Mouse (Mus musculus) spleen, embryonic (tissue): ENCODE measurements at regions not wholly inside any gene's neighbourhood (a gene's known extent, or its start where the extent isn't known, plus 50 kb on each side); places are given as distances from the start of the nearest gene placed in this dataset.

Experiments used
- CTCF ChIA-PET: fragments of 350-600 bp; sonication (Branson Sonifier 250); formaldehyde crosslinking; loops from one replicate; lab custom pipeline; 2022; lab: Charles Lee

DNA sequence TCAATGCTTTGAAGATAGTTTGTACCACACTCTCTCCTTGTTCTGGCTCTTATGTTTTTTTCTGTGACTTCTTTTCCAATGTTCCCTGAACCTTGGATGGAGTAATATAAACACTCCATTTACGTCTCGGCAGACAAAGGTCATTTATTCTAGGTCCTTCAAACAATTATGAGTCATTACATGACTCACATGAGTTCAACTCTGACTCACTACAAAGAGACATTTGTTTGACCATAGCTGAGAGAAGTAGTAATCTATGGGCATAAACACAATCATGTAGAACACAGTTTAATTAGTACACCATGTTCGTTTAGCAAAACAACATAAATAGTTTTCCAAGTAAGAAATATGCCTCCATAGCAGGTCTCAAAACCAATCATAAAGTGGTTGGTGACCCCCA, 59.6 kb upstream of the Hmgcll1 start:
- CTCF ChIA-PET: no interaction called here

GRCm38 (mm10) chr9:75956370-75956769, 58.3 kb upstream of the Hmgcll1 start:
- CTCF ChIA-PET: no interaction called here

DNA sequence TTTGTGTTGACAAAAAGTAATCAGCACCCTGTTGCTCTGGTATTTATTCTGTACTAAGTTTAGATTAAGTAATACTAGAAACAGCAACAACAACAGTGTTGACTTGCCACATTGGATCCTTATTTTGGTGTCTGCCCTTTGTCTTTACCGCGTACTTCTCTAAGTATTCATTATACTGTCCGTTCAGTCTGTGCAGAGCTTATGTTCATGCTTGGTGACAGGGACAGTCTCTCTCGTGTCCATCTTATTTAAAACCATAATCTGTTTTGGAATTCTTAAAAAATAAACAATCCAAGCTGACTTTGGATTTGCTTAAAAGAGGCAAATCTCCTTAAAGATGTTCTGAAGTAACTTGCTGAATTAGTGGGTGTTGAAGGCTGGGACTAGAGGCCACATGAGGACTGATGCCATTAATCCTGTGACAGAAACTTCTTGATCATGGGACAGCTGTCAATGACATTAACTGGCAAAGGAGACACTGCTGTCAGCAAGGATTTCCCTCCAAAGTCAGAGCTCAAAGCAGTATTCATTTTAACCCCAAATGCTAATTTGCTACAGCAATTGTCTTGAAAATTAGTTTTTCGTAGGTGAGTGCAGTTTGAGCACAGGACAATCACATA, 55.8 kb upstream of the Hmgcll1 start:
- CTCF ChIA-PET: no interaction called here

- CTCF ChIA-PET: no interaction called here
Observed at GRCm38 (mm10) chr9:75959775-75960174, 54.9 kb upstream of the Hmgcll1 start.

- CTCF ChIA-PET: interaction anchor here (0.7 kb wide), 1 partner anchor 648 kb away, joined by 3 read pairs; no protein-coding TSS in a partner anchor
Observed at GRCm38 (mm10) chr9:75960587-75961349, 53.9 kb upstream of the Hmgcll1 start.
